Mouse (Mus musculus) gastrocnemius, postnatal 14 days (tissue): ENCODE data around the gene Ace3. TPM values are rescaled to one million over a fixed set of nuclear protein-coding genes. Genes with fewer than 3 reads are reported as not detected.
"Not testable (repeated sequence)": the region's sequence is repeated elsewhere in the genome, so short reads cannot be mapped to it uniquely, and the experiment has no call there.

Experiments
- DNase-seq: peaks from one replicate; pipeline ENCODE4 v3.0.0; 2021; ENCODE audit warnings: mixed read lengths
- intact Hi-C: fragments of 180-260 bp; cut with DNase I; formaldehyde crosslinking; loops from one replicate; pipeline ENCODE4 v1.15.1; 2025; ENCODE audit warnings: low total_unique reads
- total RNA-seq, 2 experiments: library from RNA; stranded (reverse); gene quantifications; 2 replicates each; pipeline ENCODE4 v1.2.3; 2021

The Ace3 gene
- total RNA-seq, 2 experiments from 2014 or later = not detected

GRCm38 (mm10) chr11:106032074-106032473 lies 37.6 kb downstream of the Ace3 start:
- DNase-seq, intact Hi-C loops: not testable (repeated sequence)

- intact Hi-C loops = no loop called here
- no peak for DNase-seq
Measured at GRCm38 (mm10) chr11:106033491-106033919, 39.0 kb downstream of the Ace3 start.

- DNase-seq = no peak
- intact Hi-C loops = no loop called here
Measured at GRCm38 (mm10) chr11:106034986-106035385, 40.5 kb downstream of the Ace3 start.

GRCm38 (mm10) chr11:106036548-106037417 lies 42.3 kb downstream of the Ace3 start, which contains the start of gene Dcaf7:
TSS of gene Dcaf7 (plus strand) at chr11:106036872.
- intact Hi-C loops = no loop called here
- DNase-seq = peak; percentile 95

GRCm38 (mm10) chr11:106037418-106037751 lies 42.9 kb downstream of the Ace3 start:
- DNase-seq = no peak
- intact Hi-C loops = no loop called here

- intact Hi-C loops = no loop called here
- no peak for DNase-seq
Measured at GRCm38 (mm10) chr11:106044349-106044748, 49.9 kb downstream of the Ace3 start.

- DNase-seq = no peak
- intact Hi-C loops = no loop called here
Measured at GRCm38 (mm10) chr11:106045256-106045655, 50.8 kb downstream of the Ace3 start.

- no peak for DNase-seq
- intact Hi-C loops = no loop called here
Measured at GRCm38 (mm10) chr11:106045780-106046179, 51.3 kb downstream of the Ace3 start.

GRCm38 (mm10) chr11:106046584-106046983 lies 52.1 kb downstream of the Ace3 start:
- DNase-seq = no peak
- intact Hi-C loops = no loop called here

- no peak for DNase-seq
- intact Hi-C loops = no loop called here
Measured at GRCm38 (mm10) chr11:106053921-106054320, 59.4 kb downstream of the Ace3 start.

GRCm38 (mm10) chr11:106054600-106054999 lies 60.1 kb downstream of the Ace3 start:
- DNase-seq = no peak
- intact Hi-C loops = no loop called here

Other genes starting within 250 kb of the Ace3 start
- 1 to 10 TPM; 6.4 to 8.2 TPM for gene Cyb561, start 41.3 kb upstream of the Ace3 start, total RNA-seq
- 10 to 100 TPM; 46.2 to 48.3 TPM for gene Ace, start 26.7 kb upstream of the Ace3 start, total RNA-seq
- not detected for gene Kcnh6, start 13.4 kb downstream of the Ace3 start, total RNA-seq
- 10 to 100 TPM; 31.4 to 34.0 TPM for gene Dcaf7, start 42.2 kb downstream of the Ace3 start, total RNA-seq
- gene Taco1, start 71.4 kb downstream of the Ace3 start, total RNA-seq = 10 to 100 TPM; 38.8 to 42.5 TPM
- 10 to 100 TPM; 22.1 to 22.7 TPM for gene Map3k3, start 89.9 kb downstream of the Ace3 start, total RNA-seq
- not detected for gene Gm10840, start 166.2 kb downstream of the Ace3 start, total RNA-seq
- gene Limd2, start 166.2 kb downstream of the Ace3 start, total RNA-seq = 1 to 10 TPM; 5.9 to 8.6 TPM
- gene Strada, start 207.5 kb downstream of the Ace3 start, total RNA-seq = 10 to 100 TPM; 13.0 to 15.3 TPM
- 10 to 100 TPM; 62.1 to 69.8 TPM for gene Ccdc47, start 221.7 kb downstream of the Ace3 start, total RNA-seq
- 10 to 100 TPM; 22.5 to 24.8 TPM for gene Ddx42, start 222.3 kb downstream of the Ace3 start, total RNA-seq